Mouse (Mus musculus) megakaryocyte progenitor cell, adult 5-6 weeks (primary cell): ENCODE results near the gene Smim11. TPM values are rescaled to one million over a fixed set of nuclear protein-coding genes. Genes with fewer than 3 reads are reported as not detected.

Source experiments
- ATAC-seq: replicated peaks from 2 replicates; pipeline ENCODE4 v1.8.0; 2016; ENCODE audit warnings: mild to moderate bottlenecking, moderate TSS enrichment, inconsistent platforms; ENCODE audit not compliant: poor library complexity
- total RNA-seq, 2 experiments: library from RNA; stranded (forward) in 1 of 2; stranded (reverse) in 1 of 2; fragments of 157-497, 149-512 nt in 1 of 2; fragments of 200-1000 nt in 1 of 2; gene quantifications; 2 replicates each; pipeline versions ENCODE4 v1.2.3 to v1.2.4; 2015 to 2017

Smim11 gene
- total RNA-seq, 2 experiments from 2014 or later = 90.9 to 194 TPM

DNA sequence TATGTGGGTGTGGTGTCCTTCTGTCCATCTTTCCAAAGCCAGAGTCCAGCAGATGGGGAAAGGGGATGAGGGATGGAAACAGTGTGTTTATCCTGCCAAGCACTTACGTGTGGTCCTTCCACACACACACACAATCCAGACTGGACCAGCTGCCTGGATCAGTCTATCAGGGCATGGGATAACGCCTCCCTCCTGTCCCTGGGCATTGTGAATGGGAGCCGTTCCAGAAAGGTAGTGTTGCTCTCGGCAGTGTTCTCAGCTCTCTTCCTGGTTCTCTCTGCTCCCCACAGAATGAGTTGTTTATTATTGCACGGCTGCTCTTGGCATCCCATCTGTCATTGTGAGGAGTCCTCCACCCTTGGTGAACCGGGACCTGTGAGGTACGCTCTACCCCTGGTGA is 59.6 kb downstream of the Smim11 start:
- ATAC-seq = no peak

Other genes starting within 250 kb of the Smim11 start
- gene Mrps6, start 243.0 kb upstream of the Smim11 start, total RNA-seq (2015) = 28.2 and 30.8 TPM in 2 replicates
- 24.7 and 29.2 TPM in 2 replicates for gene Mrps6, start 243.0 kb upstream of the Smim11 start, total RNA-seq (2017)
- gene Gm49711, start 243.0 kb upstream of the Smim11 start, total RNA-seq (2015) = not detected in 2 replicates
- not detected in 2 replicates for gene Gm49711, start 243.0 kb upstream of the Smim11 start, total RNA-seq (2017)
- gene Slc5a3, start 243.0 kb upstream of the Smim11 start, total RNA-seq (2015) = 2.9 and 3.0 TPM in 2 replicates
- 3.1 and 4.7 TPM in 2 replicates for gene Slc5a3, start 243.0 kb upstream of the Smim11 start, total RNA-seq (2017)
- gene Kcne2, start 8.9 kb upstream of the Smim11 start, total RNA-seq (2015) = not detected in 2 replicates
- gene Kcne2, start 8.9 kb upstream of the Smim11 start, total RNA-seq (2017) = not detected in 2 replicates
- gene Fam243, start 20.2 kb downstream of the Smim11 start, total RNA-seq (2015) = not detected in 2 replicates
- gene Fam243, start 20.2 kb downstream of the Smim11 start, total RNA-seq (2017) = not detected in 2 replicates
- not detected in 2 replicates for gene Kcne1, start 58.2 kb downstream of the Smim11 start, total RNA-seq (2015)
- gene Kcne1, start 58.2 kb downstream of the Smim11 start, total RNA-seq (2017) = not detected in 2 replicates
- gene Rcan1, start 169.6 kb downstream of the Smim11 start, total RNA-seq (2015) = 6.9 and 7.8 TPM in 2 replicates
- 8.4 and 8.6 TPM in 2 replicates for gene Rcan1, start 169.6 kb downstream of the Smim11 start, total RNA-seq (2017)
- gene Clic6, start 184.4 kb downstream of the Smim11 start, total RNA-seq (2015) = not detected in 2 replicates
- gene Clic6, start 184.4 kb downstream of the Smim11 start, total RNA-seq (2017) = 0.04 TPM in 1 of 2 replicates, not detected in the other